Mouse (Mus musculus) MEL (cell line): ENCODE measurements around the gene Ddx58. TPM values are rescaled to one million over a fixed set of nuclear protein-coding genes. Genes with fewer than 3 reads are reported as not detected.
A peak's percentile ranks its signal among the peaks of the same experiment; 100 is the strongest.

Source experiments
- DNase-seq: peaks from one replicate; pipeline ENCODE4 v3.0.0; 2011; ENCODE audit warnings: low read depth, low spot score
- H3K27ac ChIP-seq: 2 replicates; pipeline ENCODE4 v1.5.1; 2012; ENCODE audit warnings: low read depth, mild to moderate bottlenecking, control low read depth, low read length, moderate library complexity; ENCODE audit not compliant: control insufficient read depth
- H3K27me3 ChIP-seq, 2 experiments: fragments of 150-350 bp in 1 of 2; sonication (generic) in 1 of 2; 2 replicates each; pipeline ENCODE4 v1.6.1; 2012; ENCODE audit warnings: low read length in 2 of 2, mild to moderate bottlenecking in 2 of 2, improper control_type of control experiment in 1 of 2, moderate library complexity in 1 of 2; ENCODE audit not compliant: insufficient read depth in 2 of 2, control insufficient read depth in 1 of 2
- H3K36me3 ChIP-seq, 2 experiments: 2 replicates each; pipeline ENCODE4 v1.6.1; 2012 to 2014; ENCODE audit warnings: low read length in 2 of 2, improper control_type of control experiment in 1 of 2, inconsistent platforms in 1 of 2, mild to moderate bottlenecking in 1 of 2; ENCODE audit not compliant: insufficient read depth in 2 of 2, control insufficient read depth in 1 of 2
- H3K4me1 ChIP-seq, 2 experiments: fragments of 150-350 bp in 1 of 2; sonication (generic) in 1 of 2; 2 replicates each; pipeline ENCODE4 v1.6.1; 2012; ENCODE audit warnings: low read length in 2 of 2, improper control_type of control experiment in 1 of 2, mild to moderate bottlenecking in 1 of 2; ENCODE audit not compliant: insufficient read depth in 2 of 2, control insufficient read depth in 1 of 2
- H3K4me3 ChIP-seq, 2 experiments: fragments of 150-350 bp in 1 of 2; sonication (generic) in 1 of 2; 2 replicates each; pipeline ENCODE4 v1.5.1; 2012; ENCODE audit warnings: low read depth in 2 of 2, low read length in 2 of 2, mild to moderate bottlenecking in 2 of 2, moderate library complexity in 2 of 2, control low read depth in 1 of 2, improper control_type of control experiment in 1 of 2; ENCODE audit not compliant: control insufficient read depth in 1 of 2, insufficient read depth in 1 of 2
- H3K79me2 ChIP-seq: 2 replicates; pipeline ENCODE4 v1.6.1; 2012; ENCODE audit warnings: mild to moderate bottlenecking, low read length, moderate library complexity; ENCODE audit not compliant: control insufficient read depth, poor library complexity, insufficient read depth
- H3K9ac ChIP-seq: 2 replicates; pipeline ENCODE4 v1.6.1; 2012; ENCODE audit warnings: low read depth, mild to moderate bottlenecking, control low read depth, low read length, moderate library complexity; ENCODE audit not compliant: control insufficient read depth, poor library complexity, severe bottlenecking
- H3K9me3 ChIP-seq: fragments of 150-350 bp; sonication (generic); replicated peaks from 2 replicates; pipeline ENCODE4 v1.6.1; 2012; ENCODE audit warnings: mild to moderate bottlenecking, low read length, improper control_type of control experiment, moderate library complexity; ENCODE audit not compliant: insufficient read depth
- BHLHE40 ChIP-seq: IDR thresholded peaks from 2 replicates; pipeline ENCODE4 v1.6.1; 2012; ENCODE audit warnings: low read depth, mild to moderate bottlenecking, inconsistent platforms, low read length, improper control_type of control experiment, borderline replicate concordance
- CHD1 ChIP-seq: IDR thresholded peaks from 2 replicates; pipeline ENCODE4 v1.6.1; 2012; ENCODE audit warnings: low read depth, mild to moderate bottlenecking, inconsistent platforms, low read length, improper control_type of control experiment
- CHD2 ChIP-seq: IDR thresholded peaks from 2 replicates; pipeline ENCODE4 v1.6.1; 2011; ENCODE audit warnings: low read length, improper control_type of control experiment
- CTCF ChIP-seq, 3 experiments: IDR thresholded peaks in 2 of 3; conservative IDR thresholded peaks in 1 of 3; 2 replicates each; pipeline ENCODE4 v1.5.1; 2011 to 2012; ENCODE audit warnings: low read length in 3 of 3, low read depth in 2 of 3, mild to moderate bottlenecking in 2 of 3, improper control_type of control experiment in 1 of 3, inconsistent platforms in 1 of 3, mixed read lengths in 1 of 3, moderate library complexity in 1 of 3; ENCODE audit not compliant: control insufficient read depth in 1 of 3, insufficient read depth in 1 of 3, poor library complexity in 1 of 3, severe bottlenecking in 1 of 3
- E2F4 ChIP-seq: IDR thresholded peaks from 2 replicates; pipeline ENCODE4 v1.6.1; 2011; ENCODE audit warnings: low read depth, low read length, improper control_type of control experiment, borderline replicate concordance
- ELF1 ChIP-seq: IDR thresholded peaks from 2 replicates; pipeline ENCODE4 v1.6.1; 2014; ENCODE audit warnings: low read depth, mild to moderate bottlenecking, inconsistent platforms, low read length, improper control_type of control experiment, moderate library complexity
- ETS1 ChIP-seq: IDR thresholded peaks from 2 replicates; pipeline ENCODE4 v1.6.1; 2012; ENCODE audit warnings: low read depth, mild to moderate bottlenecking, inconsistent platforms, low read length, improper control_type of control experiment, moderate library complexity
- GABPA ChIP-seq: IDR thresholded peaks from 2 replicates; pipeline ENCODE4 v1.6.1; 2012; ENCODE audit warnings: low read depth, mild to moderate bottlenecking, inconsistent platforms, low read length, improper control_type of control experiment, moderate library complexity
- GATA1 ChIP-seq: IDR thresholded peaks from 2 replicates; pipeline ENCODE4 v1.6.1; 2011; ENCODE audit warnings: low read depth, low read length, improper control_type of control experiment
- HCFC1 ChIP-seq: IDR thresholded peaks from 2 replicates; pipeline ENCODE4 v1.6.1; 2012; ENCODE audit warnings: low read depth, mild to moderate bottlenecking, inconsistent platforms, low read length, improper control_type of control experiment, moderate library complexity
- JUND ChIP-seq: IDR thresholded peaks from 2 replicates; pipeline ENCODE4 v1.6.1; 2011; ENCODE audit warnings: low read depth, mild to moderate bottlenecking, improper control_type of control experiment, low read length
- MAFK ChIP-seq: IDR thresholded peaks from 2 replicates; pipeline ENCODE4 v1.6.1; 2011; ENCODE audit warnings: low read depth, mild to moderate bottlenecking, low read length, improper control_type of control experiment, borderline replicate concordance
- MAZ ChIP-seq: IDR thresholded peaks from 2 replicates; pipeline ENCODE4 v1.6.1; 2012; ENCODE audit warnings: low read depth, mild to moderate bottlenecking, inconsistent platforms, low read length, improper control_type of control experiment
- MEF2A ChIP-seq: IDR thresholded peaks from 2 replicates; pipeline ENCODE4 v1.6.1; 2014; ENCODE audit warnings: low read depth, mild to moderate bottlenecking, inconsistent platforms, low read length, improper control_type of control experiment; ENCODE audit not compliant: poor library complexity, insufficient replicate concordance, severe bottlenecking; ENCODE audit errors: extremely low read depth
- MXI1 ChIP-seq: IDR thresholded peaks from 2 replicates; pipeline ENCODE4 v1.6.1; 2011; ENCODE audit warnings: mild to moderate bottlenecking, low read depth, low read length, improper control_type of control experiment
- MYB ChIP-seq: IDR thresholded peaks from 2 replicates; pipeline ENCODE4 v1.6.1; 2011; ENCODE audit warnings: mild to moderate bottlenecking, low read depth, low read length, improper control_type of control experiment
- MYC ChIP-seq: IDR thresholded peaks from 2 replicates; pipeline ENCODE4 v1.6.1; 2011; ENCODE audit warnings: low read depth, mild to moderate bottlenecking, low read length, improper control_type of control experiment, moderate library complexity
- NRF1 ChIP-seq: IDR thresholded peaks from 2 replicates; pipeline ENCODE4 v1.6.1; 2014; ENCODE audit warnings: low read depth, mild to moderate bottlenecking, inconsistent platforms, low read length, improper control_type of control experiment, moderate library complexity; ENCODE audit not compliant: poor library complexity, insufficient read depth, severe bottlenecking
- POLR2AphosphoS5 ChIP-seq: IDR thresholded peaks from 2 replicates; pipeline ENCODE4 v1.6.1; 2012; ENCODE audit warnings: low read depth, borderline replicate concordance, mild to moderate bottlenecking, inconsistent platforms, low read length, moderate library complexity, mixed read lengths
- RAD21 ChIP-seq: IDR thresholded peaks from 2 replicates; pipeline ENCODE4 v1.6.1; 2011; ENCODE audit warnings: mild to moderate bottlenecking, low read depth, low read length, improper control_type of control experiment
- SIN3A ChIP-seq: IDR thresholded peaks from 2 replicates; pipeline ENCODE4 v1.6.1; 2012; ENCODE audit warnings: low read length, improper control_type of control experiment, inconsistent platforms
- USF2 ChIP-seq, 2 experiments: IDR thresholded peaks; 2 replicates each; pipeline ENCODE4 v1.6.1; 2011 to 2012; ENCODE audit warnings: improper control_type of control experiment in 2 of 2, low read length in 2 of 2, borderline replicate concordance in 1 of 2, inconsistent platforms in 1 of 2, low read depth in 1 of 2, mild to moderate bottlenecking in 1 of 2; ENCODE audit not compliant: insufficient read depth in 1 of 2
- ZKSCAN1 ChIP-seq: IDR thresholded peaks from 2 replicates; pipeline ENCODE4 v1.6.1; 2012; ENCODE audit warnings: low read depth, mild to moderate bottlenecking, inconsistent platforms, low read length, improper control_type of control experiment, moderate library complexity
- polyA plus RNA-seq, 2 experiments: library from polyadenylated mRNA; stranded (reverse) in 1 of 2; unstranded in 1 of 2; fragments of >175 nt in 1 of 2; fragments of >200 nt in 1 of 2; gene quantifications; 2 replicates each; pipeline versions ENCODE4 v1.2.1 to v1.2.4; 2012; ENCODE audit warnings: low replicate concordance in 2 of 2, low read depth in 1 of 2; ENCODE audit not compliant: insufficient read length in 2 of 2, insufficient read depth in 1 of 2, missing spikeins in 1 of 2
- total RNA-seq: library from RNA; depleted of rRNA; stranded (reverse); fragments of 300-350 nt; gene quantifications from 2 replicates; pipeline ENCODE4 v1.2.3, GENCODE M21; 2012

The Ddx58 gene
- total and polyA plus RNA-seq, 3 experiments = 0.58 to 1.0 TPM; not detected in 1

GRCm38 (mm10) chr4:40234256-40234655 is 5.4 kb downstream of the Ddx58 start:
- Histone ChIP-seq H3K27ac (no peak overlapping the region), H3K36me3 (no peaks in the 10 kb centered on the region), H3K4me1 (no peaks in the 10 kb centered on the region), H3K27me3 (no peaks in the 10 kb centered on the region), H3K79me2 (no peaks in the 10 kb centered on the region), H3K4me3 (no peak overlapping the region), H3K9me3 (no peaks in the 10 kb centered on the region), H3K9ac (no peak overlapping the region)
- TF ChIP-seq CHD1 = no peak
- no peak for TF ChIP-seq ELF1
- no peak for TF ChIP-seq BHLHE40
- TF ChIP-seq E2F4 = no peak
- no peak for TF ChIP-seq HCFC1
- TF ChIP-seq MYC = no peak
- no peak for TF ChIP-seq ZKSCAN1
- no peak for TF ChIP-seq SIN3A
- no peak for TF ChIP-seq MYB
- no peak for TF ChIP-seq CTCF (IDR thresholded peaks at IDR 0.05 in 2 of 3, conservative IDR thresholded peaks at IDR 0.05 in 1 of 3; ENCODE audit: control insufficient read depth in 1 of 3, insufficient read depth in 1 of 3, low read depth in 2 of 3, low read length in 3 of 3, poor library complexity in 1 of 3, severe bottlenecking in 1 of 3)
- no peak for TF ChIP-seq RAD21
- no peak for TF ChIP-seq ETS1
- no peak for TF ChIP-seq MEF2A
- no peak for TF ChIP-seq MAZ
- no peak for TF ChIP-seq POLR2AphosphoS5
- no peak for TF ChIP-seq NRF1
- TF ChIP-seq USF2 (IDR thresholded peaks at IDR 0.05; ENCODE audit: borderline replicate concordance in 1 of 2, insufficient read depth in 1 of 2, low read depth in 1 of 2, low read length in 2 of 2) = no peak
- no peak for TF ChIP-seq MXI1
- TF ChIP-seq GABPA = no peak
- DNase-seq = no peak

GRCm38 (mm10) chr4:40233062-40233664 is 6.5 kb downstream of the Ddx58 start:
- TF ChIP-seq CHD1 (no peak), MAFK (no peak), CHD2 (no peak), ELF1 (no peak), MEF2A (no peak), JUND (no peak), GATA1 (no peak)
- TF ChIP-seq, all 39 proteins: peak for 0
- H3K36me3 ChIP-seq = no peaks in the 10 kb centered on the region
- H3K4me1 ChIP-seq = no peaks in the 10 kb centered on the region
- peak; percentile 30 for DNase-seq
- no peak overlapping the region for H3K27ac ChIP-seq
- H3K79me2 ChIP-seq = no peaks in the 10 kb centered on the region
- no peak overlapping the region for H3K4me3 ChIP-seq
- no peaks in the 10 kb centered on the region for H3K27me3 ChIP-seq
- no peak overlapping the region for H3K9ac ChIP-seq
- H3K9me3 ChIP-seq = no peaks in the 10 kb centered on the region
